Mouse (Mus musculus) urinary bladder, postnatal 4 days (tissue): Measurements from ENCODE around the gene Ifitm3.

Source experiments
- DNase-seq, 2 experiments: peaks; one replicate each; pipeline ENCODE4 v3.0.0; 2021 to 2022; ENCODE audit warnings: low spot score in 2 of 2

Gene Ifitm3

GRCm38 (mm10) chr7:140962733-140963132 lies 47.8 kb downstream of the Ifitm3 start:
- no peak for DNase-seq

- no peak for DNase-seq
These were observed 49.2 kb downstream of the Ifitm3 start for GRCm38 (mm10) chr7:140961416-140961815.

- no peak for DNase-seq
These were observed 50.5 kb downstream of the Ifitm3 start for GRCm38 (mm10) chr7:140960026-140960425.
